Mouse (Mus musculus) cortical plate, adult 2 months (tissue): ENCODE results near the gene Kcnq5.

Experiments
- CTCF ChIP-seq: fragments of 200-500 bp; IDR thresholded peaks from 2 replicates; pipeline ENCODE4 v1.5.1; 2011; ENCODE audit warnings: mild to moderate bottlenecking, control low read depth, low read length; ENCODE audit not compliant: insufficient read depth; ENCODE audit errors: extremely low read depth
- POLR2A ChIP-seq: fragments of 200-500 bp; IDR thresholded peaks from 2 replicates; pipeline ENCODE4 v1.6.1; 2011; ENCODE audit warnings: mild to moderate bottlenecking, low read length, control low read depth; ENCODE audit not compliant: insufficient read depth; ENCODE audit errors: extremely low read depth

- no peak for TF ChIP-seq CTCF
- no peak for TF ChIP-seq POLR2A
Observed at GRCm38 (mm10) chr1:21919276-21919675, 42.5 kb downstream of the Kcnq5 start.
